Mouse (Mus musculus): ENCODE data around the gene Naga. TPM values are rescaled to one million over a fixed set of nuclear protein-coding genes. Genes with fewer than 3 reads are reported as not detected.

Naga gene
- polyA plus RNA-seq, 1 experiment from 2014 or later, result 296 TPM

DNA sequence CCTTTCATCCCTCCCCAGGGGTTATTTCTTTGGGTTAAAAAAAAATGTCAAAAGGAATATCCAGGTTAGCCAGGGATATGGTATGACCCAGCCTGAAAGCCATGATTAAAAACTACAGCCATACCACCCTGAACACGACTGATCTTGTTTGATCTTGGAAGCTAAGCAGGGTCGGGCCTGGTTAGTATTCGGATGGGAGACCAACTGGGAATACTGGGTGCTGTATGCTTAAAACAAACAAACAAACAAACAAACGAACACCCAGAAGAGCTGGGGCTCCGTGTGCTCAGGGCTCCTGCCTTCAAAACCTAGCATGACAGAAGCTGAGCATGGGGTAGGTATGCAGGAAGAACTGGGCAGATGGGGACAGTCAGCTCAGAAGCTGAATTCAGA lies 3.8 kb upstream of the Naga start:
- Histone ChIP-seq H3K27me3 (replicated peaks; ENCODE audit: control insufficient read depth, insufficient read depth, low read length) (no peaks in the 10 kb centered on the region), H3K9ac (ENCODE audit: low read depth, low read length) (peak overlapping the region; percentile 90), H3K27ac (ENCODE audit: low read length) (peak overlapping the region; percentile 91; the same call in 1 of the 2 replicates), H3K4me1 (ENCODE audit: control insufficient read depth, insufficient read depth, low read length) (peaks cover 42% of the 10 kb centered on the region), H3K9me3 (ENCODE audit: control insufficient read depth, low read length) (no peaks in the 10 kb centered on the region), H3K4me2 (ENCODE audit: low read depth, low read length) (no peak overlapping the region; the same call in 1 of the 2 replicates), H3K36me3 (ENCODE audit: control insufficient read depth, insufficient read depth, low read length) (no peaks in the 10 kb centered on the region), H3K4me3 (ENCODE audit: low read length) (no peak overlapping the region)
- WGBS, result 72% methylated on average over 5 of the region's 5 CpGs
- ATAC-seq, result no peak

DNA sequence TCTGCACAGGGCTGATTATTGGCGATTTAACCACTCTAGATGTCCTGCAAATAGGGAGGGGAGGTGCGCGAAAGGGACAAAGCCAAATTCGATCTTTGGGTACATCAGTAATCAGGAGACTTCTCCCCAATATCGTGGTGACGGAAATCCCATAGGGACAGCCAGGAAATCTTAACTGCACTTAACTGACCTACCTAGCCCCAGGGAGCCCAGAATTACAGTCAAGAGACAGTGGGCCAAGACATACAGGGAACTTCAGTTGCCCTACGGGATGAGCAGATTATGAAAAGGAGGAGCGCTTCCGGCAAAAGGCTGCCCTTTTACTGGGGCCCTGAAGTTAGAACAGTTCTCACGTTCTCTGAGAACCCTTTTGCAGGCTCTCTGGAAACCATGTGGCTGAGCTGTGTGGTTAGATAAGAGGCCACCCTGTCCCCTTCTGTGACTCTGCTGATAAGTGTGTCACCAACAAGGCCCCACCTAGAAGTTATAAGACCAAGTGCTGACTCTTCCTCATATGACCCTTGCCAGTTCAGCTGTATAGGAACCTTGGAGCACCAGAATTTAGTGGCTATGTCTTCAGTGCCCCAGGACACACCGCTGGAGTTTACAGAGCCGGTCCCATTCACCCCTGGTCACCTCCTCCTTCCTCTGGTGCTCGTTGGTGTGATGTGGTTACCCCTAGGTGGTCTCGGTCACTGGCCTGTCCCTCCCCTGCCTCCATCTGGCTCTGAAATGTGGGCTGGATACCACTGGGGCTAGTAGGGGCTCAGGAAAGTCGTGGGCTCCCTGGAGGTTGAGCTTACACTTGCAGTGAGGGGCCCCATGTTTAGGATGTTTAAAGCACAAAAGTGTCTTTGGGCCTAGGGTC lies 3.2 kb upstream of the Naga start:
- peak; percentile 8; the same call in 1 of the 2 replicates for ATAC-seq

GRCm38 (mm10) chr15:82341036-82341501 lies 2.3 kb upstream of the Naga start:
- ATAC-seq, result peak; percentile 5; the same call in 1 of the 2 replicates
- WGBS, result 2% methylated on average over 38 of the region's 40 CpGs
- H3K9ac ChIP-seq (ENCODE audit: low read depth, low read length), result peak overlapping the region; percentile 90
- H3K36me3 ChIP-seq (ENCODE audit: control insufficient read depth, insufficient read depth, low read length), result no peaks in the 10 kb centered on the region
- peaks cover 39% of the 10 kb centered on the region for H3K4me1 ChIP-seq (ENCODE audit: control insufficient read depth, insufficient read depth, low read length)
- peak overlapping the region; percentile 91 for H3K27ac ChIP-seq (ENCODE audit: low read length)
- H3K9me3 ChIP-seq (ENCODE audit: control insufficient read depth, low read length), result no peaks in the 10 kb centered on the region
- peak overlapping the region; percentile 59 for H3K4me3 ChIP-seq (ENCODE audit: low read length)
- H3K27me3 ChIP-seq (replicated peaks; ENCODE audit: control insufficient read depth, insufficient read depth, low read length), result no peaks in the 10 kb centered on the region
- peak overlapping the region; percentile 77 for H3K4me2 ChIP-seq (ENCODE audit: low read depth, low read length)

More for the DNA sequence above, 3.2 kb upstream of the Naga start:
- WGBS, result 48% methylated on average over 15 of the region's 15 CpGs
- peak overlapping the region; percentile 77 for H3K4me2 ChIP-seq (ENCODE audit: low read depth, low read length)
- no peaks in the 10 kb centered on the region for H3K36me3 ChIP-seq (ENCODE audit: control insufficient read depth, insufficient read depth, low read length)
- peak overlapping the region; percentile 90 for H3K9ac ChIP-seq (ENCODE audit: low read depth, low read length)
- H3K4me1 ChIP-seq (ENCODE audit: control insufficient read depth, insufficient read depth, low read length), result peaks cover 41% of the 10 kb centered on the region
- H3K27me3 ChIP-seq (replicated peaks; ENCODE audit: control insufficient read depth, insufficient read depth, low read length), result no peaks in the 10 kb centered on the region
- peak overlapping the region; percentile 91 for H3K27ac ChIP-seq (ENCODE audit: low read length)
- no peaks in the 10 kb centered on the region for H3K9me3 ChIP-seq (ENCODE audit: control insufficient read depth, low read length)
- H3K4me3 ChIP-seq (ENCODE audit: low read length), result peak overlapping the region; percentile 59

GRCm38 (mm10) chr15:82340414-82341035 lies 1.8 kb upstream of the Naga start:
- Histone ChIP-seq H3K4me3 (ENCODE audit: low read length) (peak overlapping the region; percentile 59), H3K9me3 (ENCODE audit: control insufficient read depth, low read length) (no peaks in the 10 kb centered on the region), H3K4me2 (ENCODE audit: low read depth, low read length) (peak overlapping the region; percentile 77), H3K4me1 (ENCODE audit: control insufficient read depth, insufficient read depth, low read length) (peaks cover 39% of the 10 kb centered on the region), H3K36me3 (ENCODE audit: control insufficient read depth, insufficient read depth, low read length) (0 out of 2 replicates have a peak, but pooled peaks cover 4% of the 10 kb centered on the region), H3K27ac (ENCODE audit: low read length) (peak overlapping the region; percentile 91), H3K9ac (ENCODE audit: low read depth, low read length) (peak overlapping the region; percentile 90), H3K27me3 (replicated peaks; ENCODE audit: control insufficient read depth, insufficient read depth, low read length) (no peaks in the 10 kb centered on the region)
- 38% methylated on average over 21 of the region's 21 CpGs for WGBS
- ATAC-seq, result no peak

DNA sequence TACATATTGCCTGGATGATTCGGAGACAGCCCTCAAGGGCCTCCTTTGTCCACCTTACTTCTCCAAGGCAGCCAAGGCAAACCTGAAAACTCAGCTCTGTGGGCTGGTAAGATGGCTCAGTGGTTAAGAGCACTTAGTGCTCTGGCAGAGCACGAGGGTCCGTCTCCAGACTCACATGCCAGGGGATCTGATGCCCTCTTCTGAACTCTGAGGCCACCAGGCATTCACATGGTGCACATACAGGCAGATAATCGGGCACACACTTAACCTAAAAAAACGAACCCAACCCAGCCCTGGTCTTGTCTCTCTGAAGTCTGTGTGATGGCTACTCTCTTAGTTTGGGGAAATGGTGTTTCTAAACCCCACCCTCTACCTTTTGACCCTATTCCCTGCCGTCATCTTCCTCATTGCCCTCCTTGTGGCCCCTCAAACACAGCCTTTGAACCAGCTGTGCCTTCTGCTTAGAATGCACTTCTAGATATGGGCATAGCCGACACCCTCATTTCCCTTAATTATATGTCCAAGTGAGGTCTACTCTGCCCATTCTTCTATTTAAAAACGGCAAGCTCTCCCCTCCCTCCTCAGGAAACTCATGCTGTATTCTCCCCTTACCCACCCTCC lies 1.0 kb upstream of the Naga start:
- 61% methylated on average over 8 of the region's 8 CpGs for WGBS
- no peak overlapping the region for H3K4me3 ChIP-seq (ENCODE audit: low read length)
- ATAC-seq, result no peak
- H3K27me3 ChIP-seq (replicated peaks; ENCODE audit: control insufficient read depth, insufficient read depth, low read length), result no peaks in the 10 kb centered on the region
- H3K4me2 ChIP-seq (ENCODE audit: low read depth, low read length), result 0 out of 2 replicates have a peak overlapping the region, but pooled peaks have one; percentile 28
- peaks cover 39% of the 10 kb centered on the region for H3K4me1 ChIP-seq (ENCODE audit: control insufficient read depth, insufficient read depth, low read length)
- 0 out of 2 replicates have a peak overlapping the region, but pooled peaks have one; percentile 80 for H3K9ac ChIP-seq (ENCODE audit: low read depth, low read length)
- H3K27ac ChIP-seq (ENCODE audit: low read length), result peak overlapping the region; percentile 91
- H3K9me3 ChIP-seq (ENCODE audit: control insufficient read depth, low read length), result no peaks in the 10 kb centered on the region
- H3K36me3 ChIP-seq (ENCODE audit: control insufficient read depth, insufficient read depth, low read length), result peaks cover 10% of the 10 kb centered on the region

DNA sequence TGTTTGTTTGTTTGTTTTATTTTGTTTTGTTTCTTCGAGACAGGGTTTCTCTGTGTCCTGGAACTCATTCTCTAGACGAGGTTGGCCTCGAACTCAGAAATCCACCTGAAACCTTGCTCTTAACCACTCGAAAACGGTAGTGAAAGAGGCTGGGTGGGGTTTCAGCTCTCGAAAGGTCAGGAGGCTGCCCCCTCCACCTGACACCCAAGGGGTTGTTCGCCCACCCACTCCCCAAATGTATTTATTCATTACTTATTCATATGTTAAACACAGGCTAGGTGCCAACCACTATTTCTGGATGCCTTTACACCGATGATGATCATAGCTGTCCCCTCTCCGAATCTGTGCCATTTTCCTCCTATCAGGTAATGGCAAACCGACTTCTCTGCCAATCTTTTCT lies 425 bp upstream of the Naga start:
- peak overlapping the region; percentile 53 for H3K4me2 ChIP-seq (ENCODE audit: low read depth, low read length)
- H3K27ac ChIP-seq (ENCODE audit: low read length), result peak overlapping the region; percentile 51
- peaks cover 39% of the 10 kb centered on the region for H3K4me1 ChIP-seq (ENCODE audit: control insufficient read depth, insufficient read depth, low read length)
- H3K4me3 ChIP-seq (ENCODE audit: low read length), result peak overlapping the region; percentile 69
- ATAC-seq, result no peak
- H3K27me3 ChIP-seq (replicated peaks; ENCODE audit: control insufficient read depth, insufficient read depth, low read length), result no peaks in the 10 kb centered on the region
- H3K9ac ChIP-seq (ENCODE audit: low read depth, low read length), result peak overlapping the region; percentile 80
- H3K36me3 ChIP-seq (ENCODE audit: control insufficient read depth, insufficient read depth, low read length), result peaks cover 16% of the 10 kb centered on the region
- 57% methylated on average over 10 of the region's 10 CpGs for WGBS
- H3K9me3 ChIP-seq (ENCODE audit: control insufficient read depth, low read length), result no peaks in the 10 kb centered on the region

GRCm38 (mm10) chr15:82337875-82338274 lies 850 bp downstream of the Naga start:
- Histone ChIP-seq H3K9ac (ENCODE audit: low read depth, low read length) (peak overlapping the region; percentile 80), H3K36me3 (ENCODE audit: control insufficient read depth, insufficient read depth, low read length) (peaks cover 16% of the 10 kb centered on the region), H3K4me1 (ENCODE audit: control insufficient read depth, insufficient read depth, low read length) (peaks cover 39% of the 10 kb centered on the region), H3K27ac (ENCODE audit: low read length) (peak overlapping the region; percentile 73), H3K27me3 (replicated peaks; ENCODE audit: control insufficient read depth, insufficient read depth, low read length) (no peaks in the 10 kb centered on the region), H3K9me3 (ENCODE audit: control insufficient read depth, low read length) (no peaks in the 10 kb centered on the region), H3K4me3 (ENCODE audit: low read length) (peak overlapping the region; percentile 69), H3K4me2 (ENCODE audit: low read depth, low read length) (peak overlapping the region; percentile 53)
- WGBS, result 13% methylated on average over 4 of the region's 4 CpGs
- no peak for ATAC-seq

DNA sequence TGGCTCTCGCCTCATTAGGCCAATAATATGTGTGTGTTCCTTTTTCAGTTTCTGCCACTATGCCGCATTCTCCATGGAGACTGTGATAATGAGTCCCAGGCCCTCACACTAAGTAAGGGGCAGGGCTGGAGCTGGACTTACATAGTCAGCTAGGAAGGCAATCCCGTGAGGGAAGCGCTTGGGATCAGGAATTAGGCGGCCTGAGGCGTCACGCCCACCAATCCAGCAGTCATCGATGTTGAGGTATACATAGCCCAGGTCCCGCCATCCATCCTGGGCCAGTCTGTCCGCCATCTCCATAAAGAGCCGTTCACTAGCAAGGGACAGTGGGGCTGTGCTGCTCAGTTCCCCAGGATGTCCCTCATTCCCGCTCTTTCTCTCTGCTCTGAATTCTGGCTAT lies 2.1 kb downstream of the Naga start:
- H3K36me3 ChIP-seq (ENCODE audit: control insufficient read depth, insufficient read depth, low read length), result peaks cover 16% of the 10 kb centered on the region
- H3K4me3 ChIP-seq (ENCODE audit: low read length), result peak overlapping the region; percentile 27
- peak overlapping the region; percentile 23 for H3K4me2 ChIP-seq (ENCODE audit: low read depth, low read length)
- peak overlapping the region; percentile 24; the same call in 1 of the 2 replicates for H3K27ac ChIP-seq (ENCODE audit: low read length)
- no peak for ATAC-seq
- H3K27me3 ChIP-seq (replicated peaks; ENCODE audit: control insufficient read depth, insufficient read depth, low read length), result no peaks in the 10 kb centered on the region
- H3K9ac ChIP-seq (ENCODE audit: low read depth, low read length), result peak overlapping the region; percentile 51; the same call in 1 of the 2 replicates
- peaks cover 32% of the 10 kb centered on the region for H3K4me1 ChIP-seq (ENCODE audit: control insufficient read depth, insufficient read depth, low read length)
- H3K9me3 ChIP-seq (ENCODE audit: control insufficient read depth, low read length), result no peaks in the 10 kb centered on the region
- WGBS, result 77% methylated on average over 12 of the region's 12 CpGs

- Histone ChIP-seq H3K4me2 (ENCODE audit: low read depth, low read length) (no peak overlapping the region), H3K4me3 (ENCODE audit: low read length) (no peak overlapping the region), H3K27me3 (replicated peaks; ENCODE audit: control insufficient read depth, insufficient read depth, low read length) (no peaks in the 10 kb centered on the region), H3K4me1 (ENCODE audit: control insufficient read depth, insufficient read depth, low read length) (peaks cover 19% of the 10 kb centered on the region), H3K27ac (ENCODE audit: low read length) (no peak overlapping the region), H3K36me3 (ENCODE audit: control insufficient read depth, insufficient read depth, low read length) (peaks cover 19% of the 10 kb centered on the region), H3K9me3 (ENCODE audit: control insufficient read depth, low read length) (no peaks in the 10 kb centered on the region), H3K9ac (ENCODE audit: low read depth, low read length) (no peak overlapping the region)
- ATAC-seq, result no peak
- 94% methylated on average over 4 of the region's 4 CpGs for WGBS
Observed at GRCm38 (mm10) chr15:82335194-82335593, 3.5 kb downstream of the Naga start.

Data from intestine, embryonic 16.5 days (tissue).